Mouse (Mus musculus) intestine, postnatal 0 days (tissue): ENCODE measurements at regions not wholly inside any gene's neighbourhood (a gene's known extent, or its start where the extent isn't known, plus 50 kb on each side); places are given as distances from the start of the nearest gene placed in this dataset.
A peak's percentile ranks its signal among the peaks of the same experiment; 100 is the strongest.

Experiments used
- ATAC-seq: fragments of 200-750 bp; cut with Nextera tagmentation; 2 replicates; pipeline ENCODE4 v1.8.0; 2017; ENCODE audit warnings: mild to moderate bottlenecking, moderate TSS enrichment, moderate library complexity
- H3K27ac ChIP-seq: fragments of 300-500 bp; sonication (generic); 2 replicates; pipeline ENCODE4 v1.5.1; 2014; ENCODE audit warnings: mild to moderate bottlenecking, low read depth, low read length, moderate library complexity
- H3K27me3 ChIP-seq: fragments of 300-500 bp; sonication (generic); replicated peaks from 2 replicates; pipeline ENCODE4 v1.6.1; 2014; ENCODE audit warnings: low read length, mixed read lengths; ENCODE audit not compliant: control insufficient read depth, insufficient read depth
- H3K36me3 ChIP-seq: fragments of 300-500 bp; sonication (generic); 2 replicates; pipeline ENCODE4 v1.6.1; 2014; ENCODE audit warnings: mild to moderate bottlenecking, moderate library complexity; ENCODE audit not compliant: control insufficient read depth, insufficient read depth
- H3K4me1 ChIP-seq: fragments of 300-500 bp; sonication (generic); replicated peaks from 2 replicates; pipeline ENCODE4 v1.6.1; 2014; ENCODE audit warnings: antibody characterized with exemption, low read length, mixed read lengths; ENCODE audit not compliant: control insufficient read depth, insufficient read depth
- H3K4me2 ChIP-seq: fragments of 300-500 bp; sonication (generic); replicated peaks from 2 replicates; pipeline ENCODE4 v1.6.1; 2014; ENCODE audit warnings: low read depth, mild to moderate bottlenecking, moderate library complexity
- H3K4me3 ChIP-seq: fragments of 300-500 bp; sonication (generic); 2 replicates; pipeline ENCODE4 v1.5.1; 2014; ENCODE audit warnings: low read depth, low read length
- H3K9ac ChIP-seq: fragments of 300-500 bp; sonication (generic); 2 replicates; pipeline ENCODE4 v1.6.1; 2014; ENCODE audit warnings: mild to moderate bottlenecking, low read depth, low read length
- H3K9me3 ChIP-seq: fragments of 300-500 bp; sonication (generic); 2 replicates; pipeline ENCODE4 v1.6.1; 2016; ENCODE audit warnings: mixed run types; ENCODE audit not compliant: control insufficient read depth
- CTCF ChIP-seq: sonication (generic); IDR thresholded peaks from 2 replicates; pipeline ENCODE4 v1.5.1; 2016; ENCODE audit warnings: low read depth, mild to moderate bottlenecking, control low read depth, antibody characterized with exemption, moderate library complexity
- WGBS: fragments of 180-500 bp; shearing (Covaris S2); extraction: QIAGEN DNeasy Blood & Tissue Kit; methylation state at CpG from one replicate; pipeline ENCODE4 v1.1.7; 2014; 5-methylcytosine and 5-hydroxymethylcytosine counted together

DNA sequence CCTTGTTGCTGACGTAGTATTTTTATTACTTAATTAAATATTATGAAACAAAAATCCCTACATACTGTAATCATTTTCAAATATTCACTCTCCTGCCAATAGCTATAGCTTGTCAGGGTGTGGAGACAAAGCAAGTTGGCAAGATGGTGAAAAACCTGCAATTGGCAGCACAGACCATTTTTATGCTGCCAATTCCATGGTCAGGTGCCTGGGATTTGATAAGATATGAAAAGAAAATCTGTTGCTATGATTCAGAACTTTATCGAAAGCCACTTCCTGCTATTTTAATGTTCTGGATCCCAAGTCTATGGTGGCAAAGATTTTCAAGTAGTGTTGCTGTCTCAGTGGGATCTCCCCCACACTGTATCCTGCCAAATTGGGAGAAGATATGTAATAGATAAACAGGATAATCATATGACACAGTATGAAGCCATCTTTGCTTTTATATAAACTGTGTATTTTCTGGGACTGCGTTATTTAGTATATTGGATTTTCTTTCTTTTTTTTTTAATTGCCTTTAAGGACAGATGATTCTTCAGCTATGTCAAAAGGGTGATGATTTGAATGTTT lies 165.3 kb upstream of the Lrrc3b start:
- H3K4me2 ChIP-seq: no peak overlapping the region
- H3K27me3 ChIP-seq: no peaks in the 10 kb centered on the region
- 83% methylated on average over 3 of the region's 3 CpGs for WGBS
- H3K9ac ChIP-seq: no peak overlapping the region
- H3K4me3 ChIP-seq: no peak overlapping the region
- H3K36me3 ChIP-seq: no peaks in the 10 kb centered on the region
- TF ChIP-seq CTCF: no peak
- ATAC-seq: no peak
- H3K9me3 ChIP-seq: no peaks in the 10 kb centered on the region
- no peaks in the 10 kb centered on the region for H3K4me1 ChIP-seq
- no peak overlapping the region for H3K27ac ChIP-seq

DNA sequence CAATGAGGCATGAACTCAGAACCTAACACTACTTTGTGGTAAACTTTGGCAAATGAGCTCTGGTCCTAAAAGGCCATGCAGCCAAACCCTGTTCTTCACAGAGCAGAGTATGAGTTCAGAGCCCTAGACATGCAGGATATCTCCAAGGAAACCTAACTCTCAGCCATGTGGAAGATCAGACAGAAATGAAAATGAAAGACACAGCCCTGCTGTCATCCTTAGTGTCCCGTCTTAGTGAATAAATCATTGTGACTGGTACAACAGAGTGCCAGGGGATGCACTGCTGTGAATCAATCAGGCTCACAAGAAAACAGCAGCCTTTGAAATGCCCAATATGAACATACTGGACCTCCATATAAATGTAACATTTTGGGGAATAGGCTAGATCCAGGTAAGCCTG lies 171.4 kb upstream of the Lrrc3b start:
- H3K9ac ChIP-seq: no peak overlapping the region
- TF ChIP-seq CTCF: no peak
- H3K9me3 ChIP-seq: no peaks in the 10 kb centered on the region
- H3K4me1 ChIP-seq: no peaks in the 10 kb centered on the region
- no peak overlapping the region for H3K4me2 ChIP-seq
- no peaks in the 10 kb centered on the region for H3K27me3 ChIP-seq
- H3K36me3 ChIP-seq: no peaks in the 10 kb centered on the region
- H3K4me3 ChIP-seq: no peak overlapping the region
- H3K27ac ChIP-seq: no peak overlapping the region
- ATAC-seq: no peak
- WGBS: 76% methylated on average over 1 of the region's 1 CpGs

DNA sequence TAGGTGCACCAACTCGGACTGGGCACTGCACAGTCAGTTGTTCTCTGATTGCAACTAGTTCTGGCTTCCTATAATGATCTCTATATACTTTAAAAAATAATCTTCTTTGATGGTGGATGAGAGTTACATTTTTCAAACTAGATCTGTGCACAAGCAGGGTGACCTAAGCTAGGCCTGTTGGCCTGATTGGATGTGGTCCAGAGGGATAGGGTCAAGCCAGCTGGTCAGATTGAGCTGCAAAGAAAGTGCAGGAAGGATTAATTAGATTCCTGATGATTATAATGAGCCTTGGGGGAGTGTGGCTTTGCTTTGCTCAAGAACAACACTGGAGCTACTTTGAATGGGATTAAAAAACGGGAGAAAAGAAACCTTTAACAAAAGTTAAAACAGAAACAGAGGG lies 195.8 kb upstream of the Lrrc3b start:
- H3K4me1 ChIP-seq: no peaks in the 10 kb centered on the region
- no peaks in the 10 kb centered on the region for H3K36me3 ChIP-seq
- no peak overlapping the region for H3K27ac ChIP-seq
- H3K4me2 ChIP-seq: no peak overlapping the region
- ATAC-seq: no peak
- H3K4me3 ChIP-seq: no peak overlapping the region
- H3K9me3 ChIP-seq: no peaks in the 10 kb centered on the region
- WGBS: 64% methylated on average over 2 of the region's 2 CpGs
- no peak overlapping the region for H3K9ac ChIP-seq
- no peak for TF ChIP-seq CTCF
- H3K27me3 ChIP-seq: no peaks in the 10 kb centered on the region

DNA sequence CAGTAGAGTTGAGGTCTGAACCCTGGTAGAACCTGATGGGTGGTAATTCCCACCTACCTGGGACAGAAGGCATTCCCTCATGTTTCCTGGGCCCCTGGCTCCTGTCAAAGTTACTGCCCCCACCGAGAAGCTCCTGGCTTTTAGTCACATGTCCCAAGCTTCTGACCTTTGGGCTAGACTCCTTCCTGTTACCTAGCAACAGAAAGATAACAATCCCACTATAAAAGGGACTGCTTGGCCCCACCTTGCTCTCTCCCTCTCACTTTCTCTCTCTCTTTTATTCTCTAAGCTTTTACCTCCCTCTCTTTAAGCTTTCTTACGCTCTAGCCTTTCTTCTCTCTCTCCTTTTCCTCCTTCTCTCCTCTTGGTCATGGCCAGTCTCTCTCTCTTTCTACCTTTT lies 198.9 kb upstream of the Lrrc3b start:
- H3K27ac ChIP-seq: no peak overlapping the region
- H3K27me3 ChIP-seq: no peaks in the 10 kb centered on the region
- H3K36me3 ChIP-seq: no peaks in the 10 kb centered on the region
- H3K4me1 ChIP-seq: no peaks in the 10 kb centered on the region
- no peak overlapping the region for H3K4me2 ChIP-seq
- no peak overlapping the region for H3K4me3 ChIP-seq
- 38% methylated on average over 2 of the region's 2 CpGs for whole genome bisulfite sequencing
- ATAC-seq: peak; percentile 82
- TF ChIP-seq CTCF: no peak
- H3K9me3 ChIP-seq: no peaks in the 10 kb centered on the region
- no peak overlapping the region for H3K9ac ChIP-seq

GRCm38 (mm10) chr14:15638869-15639268 lies 200.1 kb upstream of the Lrrc3b start:
- H3K4me3 ChIP-seq: no peak overlapping the region
- ATAC-seq: no peak
- no peaks in the 10 kb centered on the region for H3K4me1 ChIP-seq
- no peak overlapping the region for H3K9ac ChIP-seq
- no peak overlapping the region for H3K4me2 ChIP-seq
- no peaks in the 10 kb centered on the region for H3K36me3 ChIP-seq
- no peaks in the 10 kb centered on the region for H3K27me3 ChIP-seq
- H3K9me3 ChIP-seq: no peaks in the 10 kb centered on the region
- H3K27ac ChIP-seq: no peak overlapping the region
- TF ChIP-seq CTCF: no peak
- WGBS: 89% methylated on average over 1 of the region's 1 CpGs

DNA sequence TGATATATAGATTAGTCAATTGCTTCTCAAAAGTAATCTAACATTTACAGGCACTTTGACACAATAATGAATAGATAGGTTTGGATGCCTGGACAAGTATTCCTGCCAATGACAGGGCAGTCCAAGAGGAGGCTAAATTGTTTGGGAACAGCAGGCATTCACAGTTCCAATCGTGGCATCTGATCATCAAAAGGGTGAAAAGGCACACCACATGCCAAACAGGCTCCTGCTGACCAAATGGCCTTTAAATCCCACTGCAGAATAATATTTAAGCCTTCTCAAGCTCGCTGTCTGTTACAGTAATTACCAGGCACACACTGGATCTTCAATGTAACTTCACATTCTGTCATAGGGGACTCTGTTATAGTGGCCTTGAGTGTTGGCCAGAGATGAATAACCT lies 222.1 kb upstream of the Lrrc3b start:
- no peak overlapping the region for H3K27ac ChIP-seq
- ATAC-seq: no peak
- H3K4me3 ChIP-seq: no peak overlapping the region
- WGBS: 63% methylated on average over 2 of the region's 2 CpGs
- H3K27me3 ChIP-seq: no peaks in the 10 kb centered on the region
- no peaks in the 10 kb centered on the region for H3K36me3 ChIP-seq
- H3K9me3 ChIP-seq: no peaks in the 10 kb centered on the region
- no peak for TF ChIP-seq CTCF
- no peak overlapping the region for H3K9ac ChIP-seq
- no peaks in the 10 kb centered on the region for H3K4me1 ChIP-seq
- no peak overlapping the region for H3K4me2 ChIP-seq

- Histone ChIP-seq H3K27ac (no peak overlapping the region), H3K4me3 (no peak overlapping the region), H3K27me3 (no peaks in the 10 kb centered on the region), H3K9me3 (no peaks in the 10 kb centered on the region), H3K4me2 (no peak overlapping the region), H3K9ac (no peak overlapping the region), H3K36me3 (no peaks in the 10 kb centered on the region), H3K4me1 (no peaks in the 10 kb centered on the region)
- TF ChIP-seq CTCF: no peak
- no peak for ATAC-seq
Measured at GRCm38 (mm10) chr14:15672292-15672691, 233.5 kb upstream of the Lrrc3b start.
